Mouse (Mus musculus) olfactory bulb, adult 2 months (tissue): Measurements from ENCODE around the gene Gm13691.
"Not testable (repeated sequence)": the region's sequence is repeated elsewhere in the genome, so short reads cannot be mapped to it uniquely, and the experiment has no call there.

Experiments
- CTCF ChIP-seq: fragments of 200-500 bp; IDR thresholded peaks from 2 replicates; pipeline ENCODE4 v1.5.1; 2012; ENCODE audit warnings: low read depth, mild to moderate bottlenecking, low read length, moderate library complexity; ENCODE audit not compliant: insufficient read depth
- POLR2A ChIP-seq: fragments of 200-500 bp; IDR thresholded peaks from 2 replicates; pipeline ENCODE4 v1.6.1; 2012; ENCODE audit warnings: mild to moderate bottlenecking, low read depth, low read length, moderate library complexity; ENCODE audit not compliant: insufficient read depth

- TF ChIP-seq CTCF, POLR2A: not testable (repeated sequence)
Measured at GRCm38 (mm10) chr2:83993639-83994255, 3.4 kb downstream of the Gm13691 start.
